Mouse (Mus musculus) CD4-positive, CD25-positive, alpha-beta regulatory T cell, adult 4 months (primary cell): ENCODE data around the gene Picalm. TPM values are rescaled to one million over a fixed set of nuclear protein-coding genes. Genes with fewer than 3 reads are reported as not detected.
A peak's percentile ranks its signal among the peaks of the same experiment; 100 is the strongest.
"Not testable (repeated sequence)": the region's sequence is repeated elsewhere in the genome, so short reads cannot be mapped to it uniquely, and the experiment has no call there.

ENCODE experiments used
- ATAC-seq: one replicate; pipeline ENCODE4 v1.8.0; 2017
- polyA plus RNA-seq, 2 experiments: library from polyadenylated mRNA; unstranded; fragments of 100-300 nt; shearing (Covaris generic); gene quantifications; one replicate each; pipeline ENCODE4 v1.2.1; 2017

Picalm gene
- polyA plus RNA-seq, 2 experiments from 2014 or later, result 49.0 to 71.7 TPM

DNA sequence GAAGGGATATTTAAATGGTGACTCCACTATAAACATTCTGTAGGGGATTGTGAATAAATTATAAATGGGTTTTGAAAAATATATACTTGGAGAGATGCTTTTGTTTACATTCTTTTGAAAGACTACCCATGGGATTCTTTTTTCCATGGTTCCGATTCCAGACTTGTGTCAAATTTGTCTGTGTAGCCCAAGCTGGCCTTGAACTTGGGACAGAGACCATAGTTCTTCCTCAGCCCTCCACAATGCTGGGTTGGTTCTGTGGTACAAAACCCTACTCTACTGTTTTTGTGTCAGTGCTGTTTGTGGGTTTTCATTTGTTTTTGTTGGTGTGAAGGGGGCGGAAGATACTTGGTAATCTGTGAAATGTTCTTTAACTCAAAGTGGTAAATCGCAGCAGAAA, 2.3 kb downstream of the Picalm start:
- no peak for ATAC-seq

DNA sequence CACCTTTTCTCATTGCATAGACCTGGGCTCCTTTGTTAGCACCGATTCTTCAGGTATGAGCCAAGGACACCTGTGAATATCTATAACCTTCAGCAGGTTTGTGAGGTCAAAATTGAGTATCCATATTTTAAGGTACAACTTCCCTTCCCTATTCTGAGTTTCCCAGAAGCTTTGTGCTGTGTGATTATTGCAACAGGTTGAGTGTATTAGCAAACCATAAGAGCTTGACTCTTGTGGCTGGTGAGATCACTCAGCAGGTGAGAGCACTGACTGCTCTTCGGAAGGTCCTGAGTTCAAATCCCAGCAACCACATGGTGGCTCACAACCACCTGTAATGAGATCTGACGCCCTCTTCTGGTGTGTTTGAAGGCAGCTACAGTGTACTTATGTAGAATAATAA, 6.7 kb downstream of the Picalm start:
- no peak for ATAC-seq

DNA sequence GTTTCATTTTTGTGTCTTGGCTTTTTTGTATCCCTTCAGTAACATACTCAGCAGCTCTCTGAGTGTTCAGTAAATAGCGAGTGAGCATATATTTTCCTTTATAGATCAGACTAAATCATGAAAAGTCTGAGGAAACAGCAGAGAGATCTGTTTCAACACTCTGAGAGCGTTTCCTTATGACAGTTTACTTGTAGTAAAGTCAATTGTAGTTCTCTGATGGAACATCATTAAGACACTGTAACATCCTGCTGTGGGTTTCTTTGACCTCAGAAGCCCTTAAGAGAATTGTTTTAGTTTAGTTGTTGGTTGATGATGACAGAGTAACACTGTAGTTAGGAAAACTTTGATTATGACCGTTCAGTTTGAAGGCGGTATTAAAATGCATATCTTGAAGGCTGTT, 8.3 kb downstream of the Picalm start:
- ATAC-seq, result peak; percentile 74

DNA sequence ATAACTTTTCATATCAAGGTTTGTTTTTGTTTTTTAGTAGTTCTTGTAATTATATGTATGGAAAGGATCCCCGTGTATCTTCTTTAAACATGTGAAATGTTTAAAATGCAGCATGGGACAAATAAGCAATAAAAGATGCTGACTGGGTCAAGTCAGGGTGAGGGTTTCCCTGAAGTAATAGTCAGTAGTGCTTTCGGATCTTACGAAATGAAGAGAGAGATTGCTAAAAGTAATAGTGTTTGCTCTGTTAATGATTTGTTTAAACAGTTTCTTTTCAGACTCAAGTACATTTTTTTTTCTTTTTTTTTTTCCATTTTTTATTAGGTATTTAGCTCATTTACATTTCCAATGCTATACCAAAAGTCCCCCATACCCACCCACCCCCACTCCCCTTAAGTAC, 10.3 kb downstream of the Picalm start:
- no peak for ATAC-seq

GRCm38 (mm10) chr7:90144275-90144674, 14.3 kb downstream of the Picalm start:
- no peak for ATAC-seq

DNA sequence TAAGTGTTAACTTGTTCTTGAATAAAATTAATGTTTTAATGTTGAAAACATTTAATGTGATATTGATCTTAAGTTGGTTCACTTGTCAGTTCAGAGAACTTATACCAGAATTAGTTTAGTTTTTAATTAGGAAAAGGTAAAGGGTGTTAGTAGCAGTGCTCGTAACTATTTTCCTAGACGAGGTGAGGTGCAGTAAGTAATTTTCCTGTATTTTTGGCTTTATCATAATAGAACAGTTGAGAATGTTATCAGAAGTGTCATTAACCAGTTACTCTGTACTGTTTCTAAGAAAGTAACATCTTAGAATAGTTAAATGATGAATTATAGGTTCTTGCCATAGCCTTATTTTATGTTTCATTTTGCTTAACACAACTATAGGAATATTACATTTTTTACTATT, 15.0 kb downstream of the Picalm start:
- ATAC-seq, result no peak

GRCm38 (mm10) chr7:90145376-90145775, 15.4 kb downstream of the Picalm start:
- no peak for ATAC-seq

GRCm38 (mm10) chr7:90145897-90146296, 15.9 kb downstream of the Picalm start:
- ATAC-seq, result no peak

DNA sequence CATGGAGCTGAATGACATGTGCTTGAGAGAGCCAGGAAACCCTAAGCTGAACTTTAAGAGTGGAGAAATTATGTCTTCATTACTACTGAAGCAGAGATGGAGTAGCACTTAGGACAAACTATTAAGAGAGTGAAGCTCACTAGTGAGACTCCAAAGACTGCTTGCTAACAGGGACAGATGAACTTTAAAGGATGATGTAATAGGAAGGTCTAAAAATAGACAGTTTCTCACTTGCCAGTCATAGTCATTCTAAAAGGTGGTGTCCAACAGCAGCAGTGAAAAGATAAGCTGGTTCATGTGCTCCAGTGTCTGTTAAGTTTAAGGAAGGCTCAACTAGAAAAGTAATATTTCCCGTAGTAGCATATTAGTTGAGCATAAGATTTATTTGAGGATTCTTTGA, 16.3 kb downstream of the Picalm start:
- peak; percentile 76 for ATAC-seq

DNA sequence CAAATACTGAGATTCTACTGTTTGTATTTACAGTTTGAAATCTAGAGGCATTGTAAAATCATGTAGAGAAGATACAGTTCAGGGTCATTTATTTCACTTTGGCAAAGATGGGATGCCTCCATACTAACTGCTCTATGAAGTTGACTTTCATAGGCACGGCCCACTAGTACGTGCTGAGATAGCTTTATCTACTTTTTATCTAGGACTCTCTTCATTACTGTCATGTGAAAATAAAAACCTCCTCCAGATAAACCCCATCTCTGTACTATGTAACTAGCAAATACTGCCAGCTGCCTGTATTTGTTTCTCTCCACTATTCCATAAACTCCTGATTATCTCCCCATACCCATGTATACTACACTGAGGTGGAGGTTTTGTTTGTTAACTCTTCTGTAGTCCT, 18.0 kb downstream of the Picalm start:
- ATAC-seq, result no peak

DNA sequence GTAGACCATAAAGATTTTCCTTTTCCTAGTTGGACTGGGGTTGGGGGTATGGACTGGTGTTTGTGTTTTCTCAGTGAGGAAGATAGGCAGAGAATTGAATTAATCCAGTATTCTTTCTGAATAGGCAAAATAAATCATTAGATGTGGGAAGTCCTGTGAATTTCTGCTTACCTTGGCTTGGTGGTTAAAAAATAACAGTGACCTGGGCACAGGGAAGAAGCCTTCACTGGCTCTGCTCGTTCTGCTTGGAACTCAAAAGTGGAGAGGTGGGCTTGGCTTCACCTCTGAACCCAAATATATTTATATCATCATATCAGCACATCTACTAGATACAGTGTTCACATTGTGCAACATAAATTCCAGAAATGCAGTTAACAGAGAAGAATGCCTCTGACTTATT, 18.5 kb downstream of the Picalm start:
- ATAC-seq, result no peak

DNA sequence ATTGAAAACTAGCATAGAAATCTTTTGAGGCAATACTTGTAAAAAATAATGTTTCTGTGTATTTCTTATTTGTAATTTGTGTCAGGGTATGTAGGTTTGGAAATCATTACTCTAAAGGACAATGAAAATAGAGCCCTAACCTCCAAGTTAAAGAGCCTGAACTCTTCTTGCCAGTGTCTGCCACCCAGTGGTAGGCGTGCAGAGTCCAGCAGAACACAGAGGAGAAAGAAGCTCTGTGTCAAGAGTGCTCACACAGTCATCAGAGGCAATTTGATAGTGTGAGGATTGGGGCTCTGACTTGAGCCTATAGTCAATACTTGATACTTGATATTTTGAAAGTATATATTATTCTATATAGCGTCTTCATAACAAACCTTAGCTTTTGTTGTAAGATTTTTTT, 20.3 kb downstream of the Picalm start:
- peak; percentile 69 for ATAC-seq

DNA sequence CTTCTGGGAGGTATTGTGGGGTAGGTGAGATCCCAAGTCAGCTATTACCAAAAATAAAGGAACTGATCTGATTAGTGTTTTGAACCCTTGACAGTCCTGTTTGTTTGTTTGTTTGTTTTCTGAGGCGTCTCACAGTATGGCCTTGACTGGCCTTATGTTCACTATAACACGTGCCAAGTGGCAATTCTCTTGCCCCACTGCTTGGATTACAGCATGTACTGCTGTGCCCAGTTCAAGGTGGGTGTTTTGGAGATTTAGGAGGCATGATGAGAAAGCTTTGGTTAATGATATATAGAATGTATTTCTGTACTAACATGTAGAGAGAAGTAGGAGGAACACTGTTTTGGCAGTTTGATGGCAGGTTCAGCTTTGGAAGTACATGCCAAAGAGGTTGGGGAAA, 28.0 kb downstream of the Picalm start:
- ATAC-seq, result no peak

DNA sequence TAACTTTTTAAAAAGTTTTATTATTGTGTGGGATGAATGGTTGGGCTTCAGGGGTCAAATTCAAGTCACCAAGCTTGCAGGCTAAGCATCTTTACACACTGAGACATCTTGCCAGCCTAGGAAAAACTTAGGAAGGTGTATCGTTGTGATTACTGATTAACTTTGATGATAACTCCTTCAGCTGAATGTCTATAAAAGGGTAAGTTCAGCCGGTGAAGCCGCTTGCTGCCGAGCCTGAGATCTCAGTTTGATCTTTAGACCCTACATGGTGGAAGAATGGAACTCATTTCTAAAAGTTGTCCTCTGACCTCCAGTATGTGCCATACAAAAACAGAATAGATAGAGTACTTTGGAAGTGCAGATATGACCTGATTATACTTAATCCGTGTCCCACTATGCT, 30.6 kb downstream of the Picalm start:
- no peak for ATAC-seq

GRCm38 (mm10) chr7:90164276-90164675, 34.3 kb downstream of the Picalm start:
- no peak for ATAC-seq

- no peak for ATAC-seq
Observed at GRCm38 (mm10) chr7:90165970-90166369, 36.0 kb downstream of the Picalm start.

DNA sequence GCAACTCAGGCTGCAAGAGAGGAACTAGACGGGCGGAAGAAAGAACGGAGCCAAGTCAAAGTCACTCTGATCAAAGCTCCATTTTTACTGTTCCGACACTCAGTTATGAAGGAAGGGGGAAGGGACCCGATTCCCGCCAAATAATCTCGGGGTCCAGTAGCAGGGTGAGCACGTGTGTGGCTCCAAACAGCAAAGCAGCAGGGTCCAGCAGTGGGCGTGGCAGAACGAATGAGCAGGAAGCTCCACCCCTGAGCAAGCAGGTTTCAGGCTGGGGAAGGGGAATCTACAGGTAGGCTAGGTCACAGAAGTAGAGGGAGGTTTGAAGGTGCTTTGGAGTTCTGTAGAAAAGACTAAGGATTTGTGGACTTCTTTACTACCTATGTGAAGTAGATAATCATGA, 37.8 kb downstream of the Picalm start:
- ATAC-seq, result not testable (repeated sequence)

GRCm38 (mm10) chr7:90173778-90174177, 43.8 kb downstream of the Picalm start:
- ATAC-seq, result no peak

GRCm38 (mm10) chr7:90175576-90175975, 45.6 kb downstream of the Picalm start:
- ATAC-seq, result no peak

- ATAC-seq, result no peak
Observed at GRCm38 (mm10) chr7:90180635-90181034, 50.6 kb downstream of the Picalm start.

GRCm38 (mm10) chr7:90200251-90200650, 70.2 kb downstream of the Picalm start:
- no peak for ATAC-seq

DNA sequence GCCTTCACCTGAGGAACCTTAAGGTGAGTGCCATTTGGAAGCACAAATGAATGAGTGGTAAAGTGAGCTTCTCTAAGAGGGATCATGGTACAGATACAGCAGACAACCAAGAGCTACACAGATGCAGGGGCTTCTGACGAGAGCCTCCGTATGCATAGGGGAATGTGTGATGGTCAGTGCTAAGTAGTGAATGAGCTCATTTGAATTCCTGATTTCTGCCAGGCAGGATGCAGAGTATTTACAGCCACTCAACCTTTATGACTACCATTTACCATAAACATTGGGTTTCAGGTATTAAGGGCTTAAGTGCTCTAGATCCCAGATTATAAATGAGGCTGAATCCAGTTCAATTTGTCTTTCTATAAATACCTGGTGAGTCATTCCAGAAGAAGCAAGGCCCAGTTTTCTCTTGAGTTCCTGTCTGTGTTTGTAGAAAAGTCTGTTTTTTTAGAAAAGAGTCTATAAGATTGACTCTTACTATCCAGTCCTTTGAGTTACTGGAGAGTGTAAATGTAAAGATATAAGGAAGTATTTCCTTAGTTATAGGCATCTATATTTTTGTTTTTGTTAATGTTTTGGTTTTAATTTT, 72.0 kb downstream of the Picalm start:
- no peak for ATAC-seq

GRCm38 (mm10) chr7:90203914-90204313, 73.9 kb downstream of the Picalm start:
- no peak for ATAC-seq

DNA sequence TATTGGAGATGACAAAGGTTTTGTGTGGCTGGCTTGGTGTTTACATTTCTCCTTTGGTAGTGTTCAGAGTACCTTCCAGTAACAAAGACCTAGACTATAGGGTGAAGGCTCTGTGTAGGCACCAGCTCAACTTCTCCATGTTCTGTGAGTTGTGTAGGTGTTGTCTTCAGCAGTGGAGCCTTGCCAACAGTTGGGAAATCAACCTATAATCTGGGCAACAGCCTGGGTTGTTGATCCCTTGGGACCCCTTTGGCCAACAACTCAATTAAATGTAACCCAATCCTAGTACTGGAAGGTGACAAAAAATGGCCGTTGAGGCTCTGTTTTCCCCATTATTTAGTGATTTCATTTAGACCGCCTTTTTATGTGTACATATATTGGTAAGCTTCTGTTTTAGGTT, 80.1 kb downstream of the Picalm start:
- no peak for ATAC-seq

DNA sequence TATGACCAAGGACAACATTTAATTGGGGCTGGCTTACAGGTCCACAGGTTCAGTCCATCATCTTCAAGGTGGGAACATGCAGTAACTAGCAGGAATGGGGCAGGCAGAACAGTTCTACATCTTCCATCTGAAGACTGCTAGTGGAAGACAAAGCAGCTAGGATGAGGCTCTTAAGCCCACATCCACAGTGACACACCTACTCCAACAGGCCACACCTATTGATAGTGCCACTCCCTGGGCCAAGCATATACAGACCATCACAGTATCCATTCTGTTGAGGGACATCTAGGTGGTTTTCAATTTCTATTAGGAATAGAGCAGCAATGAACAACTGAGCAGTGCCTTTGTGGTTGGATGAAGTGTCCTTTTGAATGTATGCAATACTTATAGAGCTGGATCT, 80.9 kb downstream of the Picalm start:
- no peak for ATAC-seq

- ATAC-seq, result no peak
Observed at GRCm38 (mm10) chr7:90216511-90216910, 86.5 kb downstream of the Picalm start.
